ENCODE assay signal across 23 mouse cellular contexts in the genomic region with DNA sequence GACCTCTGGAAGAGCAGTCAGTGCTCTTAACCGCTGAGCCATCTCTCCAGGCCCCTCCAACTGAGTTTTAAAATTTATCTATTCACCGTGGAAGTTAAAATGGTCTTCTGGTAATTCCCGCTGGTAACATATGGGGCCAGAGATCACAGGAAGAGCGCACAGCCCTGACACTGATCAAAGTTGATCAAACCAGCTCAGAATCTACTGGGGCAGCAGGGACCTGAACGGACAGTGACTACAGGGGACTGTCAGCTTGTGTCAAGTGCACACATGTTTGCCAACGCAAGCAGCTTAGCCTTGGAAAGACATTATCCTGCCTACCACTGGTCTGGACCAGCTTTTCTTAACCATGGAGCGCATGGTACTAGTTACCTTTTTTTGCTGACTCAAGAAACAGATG.
"Had no signal": no experiment of that assay in that cellular context is flagged by ENCODE, and none has a peak within 500 bp of the region (broad histone marks: within the 10 kb centered on the region; RNA-seq: fewer than 3 reads in every experiment).

No protein-coding gene starts in this region.

- H3K4me1 ChIP-seq: heart, embryonic 13.5 days; heart, embryonic 15.5 days; intestine, embryonic 15.5 days; limb, embryonic 12.5 days; liver, embryonic 13.5 days had no signal

- H3K27me3 ChIP-seq: intestine, embryonic 15.5 days had no signal

- DNase-seq: gastrocnemius, adult 2 months; gastrocnemius, postnatal 10 days; gastrocnemius, postnatal 25 days; heart, adult 2 months; heart, postnatal 4 days; kidney, adult 18-20 months; kidney, postnatal 10 days; kidney, postnatal 25 days; kidney, postnatal 4 days; liver; liver, embryonic 13.5 days had no signal

- H3K9ac ChIP-seq: heart, embryonic 13.5 days; heart, embryonic 15.5 days; hindbrain, embryonic 14.5 days; intestine, embryonic 15.5 days; limb, embryonic 12.5 days; liver, embryonic 13.5 days had no signal

- H3K4me2 ChIP-seq: heart, embryonic 11.5 days; heart, embryonic 13.5 days; heart, embryonic 15.5 days; hindbrain, embryonic 14.5 days; intestine, embryonic 15.5 days; limb, embryonic 12.5 days; liver, embryonic 11.5 days; liver, embryonic 13.5 days had no signal

- H3K36me3 ChIP-seq: heart, embryonic 13.5 days; heart, embryonic 15.5 days; hindbrain, embryonic 10.5 days; intestine, embryonic 15.5 days; limb, embryonic 10.5 days; limb, embryonic 12.5 days; liver, embryonic 13.5 days had no signal

- H3K9me3 ChIP-seq: heart, embryonic 13.5 days; heart, embryonic 15.5 days; hindbrain, embryonic 10.5 days; intestine, embryonic 15.5 days; limb, embryonic 10.5 days; limb, embryonic 12.5 days; liver, embryonic 13.5 days had no signal

- ATAC-seq: inflammation-experienced regulatory T-cells, adult 6 months; intestine, embryonic 15.5 days; intestine, postnatal 0 days had no signal

- H3K4me3 ChIP-seq: gastrocnemius, adult 2 months; heart, adult 2 months; heart, embryonic 13.5 days; heart, embryonic 15.5 days; hindbrain, embryonic 10.5 days; intestine, embryonic 15.5 days; layer of hippocampus, adult 2 months; limb, embryonic 10.5 days; limb, embryonic 12.5 days; liver, embryonic 13.5 days had no signal

- H3K27ac ChIP-seq: gastrocnemius, adult 2 months; heart, adult 2 months; heart, embryonic 13.5 days; heart, embryonic 15.5 days; hindbrain, embryonic 10.5 days; hindbrain, embryonic 14.5 days; intestine, embryonic 15.5 days; layer of hippocampus, adult 2 months; limb, embryonic 10.5 days; limb, embryonic 12.5 days; liver, embryonic 13.5 days had no signal
